ENCODE assay signal across 8 mouse cellular contexts in genomic region chr4:124990325-124990724, GRCm38 (mm10). TPM values are rescaled to one million over a fixed set of nuclear protein-coding genes. Genes with fewer than 3 reads are reported as not detected.
DNase-seq lines count a peak whose midpoint lies in the region; ATAC-seq and TF ChIP-seq lines count a peak whose summit lies in the region.
"Had no signal": no experiment of that assay in that cellular context is flagged by ENCODE, and none has a peak within 500 bp of the region (broad histone marks: within the 10 kb centered on the region; RNA-seq: fewer than 3 reads in every experiment).

No protein-coding gene starts in this region.

- 7% methylated on average over 7 of the region's 7 CpGs for WGBS in lung, embryonic 14.5 days
- WGBS in embryonic facial prominence, embryonic 15.5 days, result 10% methylated on average over 7 of the region's 7 CpGs
- 3% methylated on average over 7 of the region's 7 CpGs for WGBS in limb, embryonic 11.5 days
- WGBS in midbrain, embryonic 16.5 days, result 4% methylated on average over 7 of the region's 7 CpGs

- no peaks in the 10 kb centered on the region for H3K9me3 ChIP-seq in lung, embryonic 14.5 days (ENCODE audit: low read depth, low read length)
- no peaks in the 10 kb centered on the region for H3K9me3 ChIP-seq in embryonic facial prominence, embryonic 15.5 days (replicated peaks)
- H3K9me3 ChIP-seq in limb, embryonic 11.5 days (ENCODE audit: control insufficient read depth, low read length), result no peaks in the 10 kb centered on the region
- no peaks in the 10 kb centered on the region for H3K9me3 ChIP-seq in midbrain, embryonic 16.5 days (replicated peaks; ENCODE audit: control insufficient read depth, low read length, poor library complexity, severe bottlenecking)

- peak; percentile 4 for DNase-seq in lung, embryonic 14.5 days
- no peak for DNase-seq in lung, postnatal 10 days
- peak; percentile 42 for DNase-seq in limb, embryonic 11.5 days (ENCODE audit: low spot score)
- no peak for DNase-seq in cerebellum, postnatal 14 days
- DNase-seq in layer of hippocampus, adult 9-10 months (ENCODE audit: low spot score), result no peak
- DNase-seq: cerebellum, postnatal 36 days had no signal

- H3K36me3 ChIP-seq in lung, embryonic 14.5 days (ENCODE audit: insufficient read depth), result no peaks in the 10 kb centered on the region
- no peaks in the 10 kb centered on the region for H3K36me3 ChIP-seq in embryonic facial prominence, embryonic 15.5 days
- no peaks in the 10 kb centered on the region for H3K36me3 ChIP-seq in limb, embryonic 11.5 days (ENCODE audit: control insufficient read depth, insufficient read depth, low read length)
- no peaks in the 10 kb centered on the region for H3K36me3 ChIP-seq in midbrain, embryonic 16.5 days (ENCODE audit: control insufficient read depth, insufficient read depth, low read length)

- TF ChIP-seq CTCF in lung, embryonic 14.5 days (IDR thresholded peaks at IDR 0.05; ENCODE audit: low read depth), result no peak

- no peak for ATAC-seq in lung, embryonic 14.5 days (ENCODE audit: insufficient read depth)
- ATAC-seq in embryonic facial prominence, embryonic 15.5 days (ENCODE audit: insufficient number of reproducible peaks, low FRiP score, low TSS enrichment, low read depth), result no peak
- ATAC-seq in limb, embryonic 11.5 days (ENCODE audit: insufficient number of reproducible peaks, low FRiP score, low TSS enrichment, low read depth), result no peak
- no peak for ATAC-seq in midbrain, embryonic 16.5 days

- peak overlapping the region; percentile 32; the same call in 1 of the 2 replicates for H3K27ac ChIP-seq in lung, embryonic 14.5 days (ENCODE audit: low read depth)
- no peak overlapping the region for H3K27ac ChIP-seq in embryonic facial prominence, embryonic 15.5 days (replicated peaks)
- H3K27ac ChIP-seq in limb, embryonic 11.5 days (replicated peaks; ENCODE audit: low read depth, low read length), result no peak overlapping the region
- no peak overlapping the region for H3K27ac ChIP-seq in midbrain, embryonic 16.5 days (ENCODE audit: low read length)

- H3K4me3 ChIP-seq in lung, embryonic 14.5 days (ENCODE audit: low read depth, low read length), result no peak overlapping the region
- no peak overlapping the region for H3K4me3 ChIP-seq in embryonic facial prominence, embryonic 15.5 days (replicated peaks)
- no peak overlapping the region for H3K4me3 ChIP-seq in limb, embryonic 11.5 days (ENCODE audit: low read depth, low read length)
- H3K4me3 ChIP-seq in midbrain, embryonic 16.5 days (ENCODE audit: low read depth, low read length), result no peak overlapping the region

- no peak overlapping the region for H3K9ac ChIP-seq in lung, embryonic 14.5 days
- H3K9ac ChIP-seq in embryonic facial prominence, embryonic 15.5 days, result peak overlapping the region; percentile 4; the same call in 1 of the 2 replicates
- peak overlapping the region; percentile 30; the same call in 1 of the 2 replicates for H3K9ac ChIP-seq in limb, embryonic 11.5 days (ENCODE audit: low read length)
- no peak overlapping the region for H3K9ac ChIP-seq in midbrain, embryonic 16.5 days (ENCODE audit: low read depth, low read length)

- H3K4me2 ChIP-seq in lung, embryonic 14.5 days, result peak overlapping the region; percentile 49
- H3K4me2 ChIP-seq in embryonic facial prominence, embryonic 15.5 days (replicated peaks), result peak overlapping the region; percentile 31
- H3K4me2 ChIP-seq in limb, embryonic 11.5 days (ENCODE audit: low read depth, severe bottlenecking), result peak overlapping the region; percentile 37
- peak overlapping the region; percentile 23 for H3K4me2 ChIP-seq in midbrain, embryonic 16.5 days (ENCODE audit: low read length)

- peaks cover 32% of the 10 kb centered on the region; the same call in 1 of the 2 replicates for H3K4me1 ChIP-seq in lung, embryonic 14.5 days (ENCODE audit: insufficient read depth)
- peaks cover 44% of the 10 kb centered on the region for H3K4me1 ChIP-seq in embryonic facial prominence, embryonic 15.5 days
- H3K4me1 ChIP-seq in limb, embryonic 11.5 days (ENCODE audit: control insufficient read depth, insufficient read depth, low read length), result peaks cover 18% of the 10 kb centered on the region
- peaks cover 13% of the 10 kb centered on the region for H3K4me1 ChIP-seq in midbrain, embryonic 16.5 days (ENCODE audit: control insufficient read depth, insufficient read depth, low read length)

- peaks cover 37% of the 10 kb centered on the region for H3K27me3 ChIP-seq in lung, embryonic 14.5 days (ENCODE audit: insufficient read depth, low read length)
- peaks cover 63% of the 10 kb centered on the region for H3K27me3 ChIP-seq in embryonic facial prominence, embryonic 15.5 days
- peaks cover 65% of the 10 kb centered on the region for H3K27me3 ChIP-seq in limb, embryonic 11.5 days (ENCODE audit: control insufficient read depth, insufficient read depth, low read length)
- H3K27me3 ChIP-seq in midbrain, embryonic 16.5 days (ENCODE audit: control insufficient read depth, insufficient read depth, low read depth, low read length), result peaks cover 41% of the 10 kb centered on the region

RNA-seq across cellular contexts. Expression of gene Rspo1, which starts 4.1 kb away (rescaled TPM):
- polyA plus RNA-seq in lung, embryonic 14.5 days (2014; fragmentation: Nextera tagmentation; extraction: Ambion mirVana), result 12.8 and 16.0 TPM in 2 replicates
- polyA plus RNA-seq in embryonic facial prominence, embryonic 15.5 days (2015; fragmentation: Nextera tagmentation; extraction: Ambion mirVana), result 21.7 and 23.5 TPM in 2 replicates
- polyA plus RNA-seq in limb, embryonic 11.5 days (2014; fragmentation: Nextera tagmentation; extraction: Ambion mirVana), result 3.1 and 5.1 TPM in 2 replicates
- polyA plus RNA-seq in midbrain, embryonic 16.5 days (2015; fragmentation: Nextera tagmentation; extraction: Ambion mirVana), result 1.7 and 2.2 TPM in 2 replicates

RNA-seq across cellular contexts. Expression of gene Gnl2, which starts 26.1 kb away (rescaled TPM):
- 80.7 and 81.9 TPM in 2 replicates for polyA plus RNA-seq in lung, embryonic 14.5 days (2014; fragmentation: Nextera tagmentation; extraction: Ambion mirVana)
- polyA plus RNA-seq in embryonic facial prominence, embryonic 15.5 days (2015; fragmentation: Nextera tagmentation; extraction: Ambion mirVana), result 85.9 and 102 TPM in 2 replicates
- polyA plus RNA-seq in limb, embryonic 11.5 days (2014; fragmentation: Nextera tagmentation; extraction: Ambion mirVana), result 85.8 and 91.5 TPM in 2 replicates
- polyA plus RNA-seq in midbrain, embryonic 16.5 days (2015; fragmentation: Nextera tagmentation; extraction: Ambion mirVana), result 95.9 and 104 TPM in 2 replicates

RNA-seq across cellular contexts. Expression of gene Cdca8, which starts 51.2 kb away (rescaled TPM):
- 157 and 169 TPM in 2 replicates for polyA plus RNA-seq in lung, embryonic 14.5 days (2014; fragmentation: Nextera tagmentation; extraction: Ambion mirVana)
- 100.0 and 102 TPM in 2 replicates for polyA plus RNA-seq in embryonic facial prominence, embryonic 15.5 days (2015; fragmentation: Nextera tagmentation; extraction: Ambion mirVana)
- polyA plus RNA-seq in limb, embryonic 11.5 days (2014; fragmentation: Nextera tagmentation; extraction: Ambion mirVana), result 210 and 223 TPM in 2 replicates
- 19.7 and 26.1 TPM in 2 replicates for polyA plus RNA-seq in midbrain, embryonic 16.5 days (2015; fragmentation: Nextera tagmentation; extraction: Ambion mirVana)

RNA-seq across cellular contexts. Expression of gene 9930104L06Rik, which starts 53.5 kb away (rescaled TPM):
- 3.6 and 3.9 TPM in 2 replicates for polyA plus RNA-seq in lung, embryonic 14.5 days (2014; fragmentation: Nextera tagmentation; extraction: Ambion mirVana)
- 12.4 and 16.7 TPM in 2 replicates for polyA plus RNA-seq in embryonic facial prominence, embryonic 15.5 days (2015; fragmentation: Nextera tagmentation; extraction: Ambion mirVana)
- polyA plus RNA-seq in limb, embryonic 11.5 days (2014; fragmentation: Nextera tagmentation; extraction: Ambion mirVana), result 4.9 and 5.1 TPM in 2 replicates
- 16.1 and 17.0 TPM in 2 replicates for polyA plus RNA-seq in midbrain, embryonic 16.5 days (2015; fragmentation: Nextera tagmentation; extraction: Ambion mirVana)

Comparison
In these comparisons a context has a peak if more than half of its experiments do, and no peak if none do; other contexts are left out.
1. DNase-seq: peak in lung, embryonic 14.5 days (single experiment) and limb, embryonic 11.5 days (single experiment); none in lung, postnatal 10 days (single experiment), cerebellum, postnatal 14 days (0 of 2) and layer of hippocampus, adult 9-10 months (single experiment).
2. H3K9ac ChIP-seq: peak in embryonic facial prominence, embryonic 15.5 days (single experiment) and limb, embryonic 11.5 days (single experiment); none in lung, embryonic 14.5 days (single experiment) and midbrain, embryonic 16.5 days (single experiment).
3. Peak in every context shown above with its lines, with median percentiles within 50 percentile points of each other: H3K4me2 ChIP-seq.